8 mouse cellular contexts compared by ENCODE assay signal in genomic region chr8:47974963-47975314, GRCm38 (mm10). TPM values are rescaled to one million over a fixed set of nuclear protein-coding genes. Genes with fewer than 3 reads are reported as not detected.
DNase-seq lines count a peak whose midpoint lies in the region; ATAC-seq and TF ChIP-seq lines count a peak whose summit lies in the region.

No protein-coding gene starts in this region.

- peak overlapping the region; percentile 44 for H3K4me3 ChIP-seq in heart, adult 2 months
- peak overlapping the region; percentile 69 for H3K4me3 ChIP-seq in E14TG2a.4 (replicated peaks; ENCODE audit: low read length)
- H3K4me3 ChIP-seq in hindbrain, embryonic 11.5 days (ENCODE audit: low read depth, low read length): peak overlapping the region; percentile 33

- TF ChIP-seq EP300 in heart, adult 2 months (IDR thresholded peaks at IDR 0.05; ENCODE audit: insufficient read depth, low read depth, low read length): no peak

- no peaks in the 10 kb centered on the region for H3K27me3 ChIP-seq in heart, adult 2 months (ENCODE audit: control insufficient read depth, insufficient read depth, low read length)
- H3K27me3 ChIP-seq in E14TG2a.4 (ENCODE audit: insufficient read depth, low read length): no peaks in the 10 kb centered on the region
- H3K27me3 ChIP-seq in hindbrain, embryonic 11.5 days (ENCODE audit: control insufficient read depth, insufficient read depth, low read length): no peaks in the 10 kb centered on the region

- peaks cover 9% of the 10 kb centered on the region for H3K79me2 ChIP-seq in heart, adult 2 months (replicated peaks; ENCODE audit: control insufficient read depth, insufficient read depth, low read length)

- DNase-seq in heart, adult 2 months: no peak
- DNase-seq in heart, postnatal 25 days (ENCODE audit: low spot score): no peak
- no peak for DNase-seq in hindbrain, embryonic 11.5 days (ENCODE audit: low spot score)
- no peak for DNase-seq in adrenal gland, adult 18-20 months (ENCODE audit: low spot score in 2 of 2)
- no peak for DNase-seq in MN1 (ENCODE audit: low spot score)
- no peak for DNase-seq in urinary bladder, postnatal 36 days (ENCODE audit: low spot score in 2 of 2)

- H3K4me2 ChIP-seq in hindbrain, embryonic 11.5 days (replicated peaks; ENCODE audit: low read depth, low read length): peak overlapping the region; percentile 53

- ATAC-seq in hindbrain, embryonic 11.5 days (ENCODE audit: low FRiP score): peak; percentile 54; the same call in 1 of the 2 replicates
- ATAC-seq in megakaryocyte-erythroid progenitor cell, adult 5-6 weeks (replicated peaks; ENCODE audit: low FRiP score, low TSS enrichment, poor library complexity, severe bottlenecking): 0 out of 2 replicates have a peak, but pooled peaks have one; percentile 24

- peak overlapping the region; percentile 85 for H3K27ac ChIP-seq in heart, adult 2 months
- H3K27ac ChIP-seq in hindbrain, embryonic 11.5 days (ENCODE audit: low read depth, low read length): 0 out of 2 replicates have a peak overlapping the region, but pooled peaks have one; percentile 39

- TF ChIP-seq CTCF in heart, adult 2 months (IDR thresholded peaks at IDR 0.05): no peak
- TF ChIP-seq CTCF in E14TG2a.4 (conservative IDR thresholded peaks at IDR 0.05; ENCODE audit: low read length): no peak

- peak overlapping the region; percentile 55 for H3K9ac ChIP-seq in heart, adult 2 months (ENCODE audit: low read depth, low read length)
- H3K9ac ChIP-seq in hindbrain, embryonic 11.5 days (ENCODE audit: low read depth, low read length): 0 out of 2 replicates have a peak overlapping the region, but pooled peaks have one; percentile 42

- H3K36me3 ChIP-seq in heart, adult 2 months (ENCODE audit: control insufficient read depth, insufficient read depth, low read length): peaks cover 3% of the 10 kb centered on the region
- no peaks in the 10 kb centered on the region for H3K36me3 ChIP-seq in E14TG2a.4 (ENCODE audit: insufficient read depth, low read length)
- no peaks in the 10 kb centered on the region for H3K36me3 ChIP-seq in hindbrain, embryonic 11.5 days (ENCODE audit: control insufficient read depth, insufficient read depth, low read length)

- peaks cover 7% of the 10 kb centered on the region for H3K4me1 ChIP-seq in heart, adult 2 months (ENCODE audit: control insufficient read depth, insufficient read depth, low read length)
- H3K4me1 ChIP-seq in E14TG2a.4 (replicated peaks; ENCODE audit: low read depth, low read length): peaks cover 47% of the 10 kb centered on the region
- peaks cover 3% of the 10 kb centered on the region for H3K4me1 ChIP-seq in hindbrain, embryonic 11.5 days (replicated peaks; ENCODE audit: control insufficient read depth, insufficient read depth, low read length)

- TF ChIP-seq POLR2A in heart, adult 2 months (IDR thresholded peaks at IDR 0.05; ENCODE audit: insufficient read depth, low read depth, low read length): no peak

- 40% methylated on average over 7 of the region's 7 CpGs for whole genome bisulfite sequencing in heart, adult 2 months
- WGBS in hindbrain, embryonic 11.5 days: 60% methylated on average over 7 of the region's 7 CpGs

- intact Hi-C loops in heart, adult 2 months (cut with DNase I): loop anchor here (2.0 to 5.0 kb wide), 2 partner anchors 38 to 42 kb away; no protein-coding TSS in a partner anchor
- intact Hi-C loops in heart, postnatal 25 days (cut with DNase I): loop anchor here (2.0 to 5.0 kb wide), 2 partner anchors 16 to 42 kb away; partner anchors contain the start of gene Wwc2

- no peaks in the 10 kb centered on the region for H3K9me3 ChIP-seq in E14TG2a.4 (ENCODE audit: low read length)
- no peaks in the 10 kb centered on the region for H3K9me3 ChIP-seq in hindbrain, embryonic 11.5 days (ENCODE audit: control insufficient read depth, low read length)

RNA-seq across cellular contexts. Expression of gene Wwc2, which starts 15.8 kb away (rescaled TPM):
- total RNA-seq in heart, adult 2 months (2021): 10 to 100 TPM; 25.2 to 26.9 TPM
- polyA plus RNA-seq in heart, adult 2 months (2012; rRNA removed): 8.3 and 11.0 TPM in 2 replicates
- 10 to 100 TPM; 25.0 to 28.2 TPM for total RNA-seq in heart, postnatal 25 days (2021)
- polyA plus RNA-seq in hindbrain, embryonic 11.5 days (2014; fragmentation: Nextera tagmentation; extraction: Ambion mirVana): 8.6 and 10.0 TPM in 2 replicates
- 5.1 and 5.8 TPM in 2 replicates for total RNA-seq in megakaryocyte-erythroid progenitor cell, adult 5-6 weeks (2014; fragmentation: Nextera tagmentation)
- total RNA-seq in megakaryocyte-erythroid progenitor cell, adult 5-6 weeks (2017): 6.3 and 6.8 TPM in 2 replicates
- total RNA-seq in adrenal gland, adult 18-20 months (2021): 10 to 100 TPM; 22.1 to 24.3 TPM
